Mouse (Mus musculus) stomach, embryonic 14.5 days (tissue): ENCODE data around the gene Raet1d. TPM values are rescaled to one million over a fixed set of nuclear protein-coding genes. Genes with fewer than 3 reads are reported as not detected.
"Not testable (repeated sequence)": the region's sequence is repeated elsewhere in the genome, so short reads cannot be mapped to it uniquely, and the experiment has no call there.

Experiments used
- ATAC-seq: fragments of 200-750 bp; cut with Nextera tagmentation; 2 replicates; pipeline ENCODE4 v1.8.0; 2017; ENCODE audit warnings: low read depth, moderate TSS enrichment; ENCODE audit not compliant: insufficient number of reproducible peaks, insufficient read depth, low FRiP score
- H3K27ac ChIP-seq: fragments of 300-500 bp; sonication (generic); 2 replicates; pipeline ENCODE4 v1.5.1; 2014; ENCODE audit warnings: mild to moderate bottlenecking, low read length, moderate library complexity, mixed read lengths
- H3K27me3 ChIP-seq: fragments of 300-500 bp; sonication (generic); 2 replicates; pipeline ENCODE4 v1.6.1; 2014; ENCODE audit warnings: low read length, control low read depth, mixed read lengths; ENCODE audit not compliant: control insufficient read depth, insufficient read depth
- H3K36me3 ChIP-seq: fragments of 300-500 bp; sonication (generic); 2 replicates; pipeline ENCODE4 v1.6.1; 2014; ENCODE audit warnings: mild to moderate bottlenecking, control low read depth, low read length, moderate library complexity, mixed read lengths; ENCODE audit not compliant: control insufficient read depth, insufficient read depth
- H3K4me1 ChIP-seq: fragments of 300-500 bp; sonication (generic); 2 replicates; pipeline ENCODE4 v1.6.1; 2014; ENCODE audit warnings: low read length, control low read depth, mixed read lengths; ENCODE audit not compliant: control insufficient read depth, insufficient read depth
- H3K4me2 ChIP-seq: fragments of 300-500 bp; sonication (generic); replicated peaks from 2 replicates; pipeline ENCODE4 v1.6.1; 2014; ENCODE audit warnings: low read depth, low read length, control low read depth
- H3K4me3 ChIP-seq: fragments of 300-500 bp; sonication (generic); 2 replicates; pipeline ENCODE4 v1.5.1; 2014; ENCODE audit warnings: low read depth, low read length, control low read depth
- H3K9ac ChIP-seq: fragments of 300-500 bp; sonication (generic); replicated peaks from 2 replicates; pipeline ENCODE4 v1.6.1; 2014; ENCODE audit warnings: low read depth, mild to moderate bottlenecking, control low read depth, low read length, moderate library complexity, mixed read lengths
- H3K9me3 ChIP-seq: fragments of 300-500 bp; sonication (generic); 2 replicates; pipeline ENCODE4 v1.6.1; 2016; ENCODE audit warnings: low read depth, low read length, control low read depth; ENCODE audit not compliant: control insufficient read depth
- WGBS: fragments of 180-500 bp; shearing (Covaris S2); extraction: QIAGEN DNeasy Blood & Tissue Kit; methylation state at CpG from one replicate; pipeline ENCODE4 v1.1.7; 2014; 5-methylcytosine and 5-hydroxymethylcytosine counted together
- polyA plus RNA-seq: library from polyadenylated mRNA; unstranded; fragments of >200 nt; fragmentation: Nextera tagmentation; extraction: Ambion mirVana; gene quantifications from 2 replicates; pipeline ENCODE4 v1.2.1, GENCODE M21; 2014

Raet1d gene
- polyA plus RNA-seq: 11.4 and 11.7 TPM in 2 replicates

- H3K9me3 ChIP-seq, H3K4me1 ChIP-seq, H3K27ac ChIP-seq, H3K27me3 ChIP-seq, H3K4me3 ChIP-seq, ATAC-seq, H3K36me3 ChIP-seq, H3K9ac ChIP-seq: not testable (repeated sequence)
- peak within 1 kb of the TSS; percentile 27; the same call in 1 of the 2 replicates for H3K4me2 ChIP-seq
- 81% methylated on average over 3 of the region's 3 CpGs for WGBS
Observed at GRCm38 (mm10) chr10:22360252-22360651, at the start of gene Raet1d. Gene Raet1d (plus strand): TSS chr10:22360552.

DNA sequence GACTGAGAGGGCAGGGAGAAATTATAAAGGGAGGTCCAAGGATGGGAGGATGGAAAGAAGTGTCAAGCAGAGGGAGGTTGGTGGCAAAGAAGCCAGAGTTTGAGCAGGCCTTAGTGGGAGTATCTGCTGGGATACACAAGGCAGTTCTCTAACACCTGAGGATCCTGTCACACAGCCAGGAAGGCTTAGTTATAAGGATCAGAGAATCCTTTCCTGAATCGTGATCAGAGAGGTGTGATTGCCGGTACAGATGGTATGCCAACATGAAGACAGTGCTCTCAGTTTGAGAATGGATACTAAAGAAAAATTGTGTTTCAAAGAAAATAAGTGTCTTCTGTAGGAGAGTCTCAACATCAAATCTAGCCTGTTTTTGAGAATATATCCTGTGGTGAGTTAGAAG, 37.5 kb upstream of the Raet1d start:
- 85% methylated on average over 2 of the region's 2 CpGs for WGBS
- H3K4me3 ChIP-seq: no peak overlapping the region
- no peaks in the 10 kb centered on the region for H3K9me3 ChIP-seq
- no peaks in the 10 kb centered on the region for H3K4me1 ChIP-seq
- no peak overlapping the region for H3K27ac ChIP-seq
- H3K27me3 ChIP-seq: no peaks in the 10 kb centered on the region
- H3K9ac ChIP-seq: no peak overlapping the region
- no peaks in the 10 kb centered on the region for H3K36me3 ChIP-seq
- no peak for ATAC-seq
- H3K4me2 ChIP-seq: no peak overlapping the region

DNA sequence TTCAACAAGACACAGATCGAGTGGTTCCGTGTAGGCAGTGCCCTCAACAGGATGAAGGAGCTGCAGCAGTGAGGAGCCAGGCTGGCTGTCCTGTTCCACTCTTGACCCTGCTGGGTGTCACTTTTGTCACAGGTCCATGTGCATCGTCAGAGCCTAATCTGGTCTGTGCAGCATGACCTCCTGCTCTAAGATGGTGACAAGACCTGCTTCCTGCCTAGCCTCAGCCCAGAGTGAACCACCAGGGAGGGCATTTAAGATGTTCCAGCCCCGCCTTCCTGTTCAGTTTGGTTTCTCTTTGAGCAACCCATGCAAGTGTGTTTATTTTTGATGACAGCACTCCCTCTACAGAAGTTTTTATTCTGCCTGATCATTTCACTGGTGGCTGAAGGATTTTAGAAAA, 14.6 kb upstream of the Raet1d start:
- WGBS: 67% methylated on average over 4 of the region's 4 CpGs
- not testable (repeated sequence) for H3K27me3 ChIP-seq, H3K36me3 ChIP-seq, H3K9ac ChIP-seq, H3K27ac ChIP-seq, H3K9me3 ChIP-seq, H3K4me2 ChIP-seq, H3K4me3 ChIP-seq, H3K4me1 ChIP-seq, ATAC-seq

GRCm38 (mm10) chr10:22353548-22354195, 6.7 kb upstream of the Raet1d start:
- H3K36me3 ChIP-seq, H3K4me1 ChIP-seq, H3K4me2 ChIP-seq, H3K9ac ChIP-seq, H3K4me3 ChIP-seq, H3K9me3 ChIP-seq, ATAC-seq, H3K27me3 ChIP-seq, H3K27ac ChIP-seq: not testable (repeated sequence)
- 78% methylated on average over 6 of the region's 6 CpGs for WGBS

- H3K27me3 ChIP-seq, H3K4me2 ChIP-seq, ATAC-seq, H3K9me3 ChIP-seq, H3K27ac ChIP-seq, H3K4me1 ChIP-seq, H3K9ac ChIP-seq, H3K36me3 ChIP-seq, H3K4me3 ChIP-seq: not testable (repeated sequence)
- 77% methylated on average over 2 of the region's 2 CpGs for WGBS
Observed at GRCm38 (mm10) chr10:22354196-22354574, 6.2 kb upstream of the Raet1d start.

DNA sequence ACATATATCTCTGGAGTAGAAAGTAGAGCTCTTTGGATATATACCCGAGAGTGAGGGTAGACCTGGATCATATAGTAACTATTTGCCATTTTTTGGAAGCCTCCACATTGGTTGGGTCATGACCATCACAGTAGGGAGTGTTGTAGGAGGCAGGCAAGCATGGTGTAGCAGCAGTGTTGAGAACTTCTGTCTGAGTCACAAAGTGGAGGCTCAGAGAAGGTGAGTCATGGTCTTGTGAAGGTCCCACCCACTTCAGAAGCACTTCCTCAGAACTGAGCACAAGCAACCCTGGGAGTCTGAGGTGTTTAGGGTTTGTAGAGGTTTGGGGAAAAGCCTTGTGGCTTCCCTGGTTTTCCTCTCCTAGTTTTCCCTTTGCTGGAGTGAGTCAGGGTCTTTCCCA, 3.0 kb upstream of the Raet1d start:
- H3K4me1 ChIP-seq, H3K4me2 ChIP-seq, H3K36me3 ChIP-seq, H3K9ac ChIP-seq, H3K27ac ChIP-seq, H3K9me3 ChIP-seq, ATAC-seq, H3K4me3 ChIP-seq, H3K27me3 ChIP-seq: not testable (repeated sequence)
- 69% methylated on average over 1 of the region's 1 CpGs for WGBS

- H3K9ac ChIP-seq, H3K27ac ChIP-seq, ATAC-seq, H3K4me1 ChIP-seq, H3K27me3 ChIP-seq, H3K4me3 ChIP-seq, H3K36me3 ChIP-seq, H3K9me3 ChIP-seq, H3K4me2 ChIP-seq: not testable (repeated sequence)
- 46% methylated on average over 2 of the region's 2 CpGs for WGBS
Observed at GRCm38 (mm10) chr10:22360957-22361356, 605 bp downstream of the Raet1d start.

- not testable (repeated sequence) for H3K27ac ChIP-seq, H3K27me3 ChIP-seq, H3K36me3 ChIP-seq, H3K9me3 ChIP-seq, ATAC-seq, H3K4me1 ChIP-seq, H3K9ac ChIP-seq
- WGBS: 0% methylated on average over 9 of the region's 15 CpGs
- 0 out of 2 replicates have a peak overlapping the region, but pooled peaks have one; percentile 5 for H3K4me3 ChIP-seq
- H3K4me2 ChIP-seq: peak overlapping the region; percentile 27; the same call in 1 of the 2 replicates
Observed at GRCm38 (mm10) chr10:22361415-22362352, 1.3 kb downstream of the Raet1d start.
